Mouse (Mus musculus) embryonic facial prominence, embryonic 12.5 days (tissue): ENCODE results near the gene Cacna1c. TPM values are rescaled to one million over a fixed set of nuclear protein-coding genes. Genes with fewer than 3 reads are reported as not detected.

ENCODE experiments used
- ATAC-seq: fragments of 200-750 bp; cut with Nextera tagmentation; 2 replicates; pipeline ENCODE4 v1.8.0; 2017; ENCODE audit not compliant: insufficient number of reproducible peaks, insufficient read depth, low FRiP score, low TSS enrichment
- H3K27ac ChIP-seq: fragments of 300-500 bp; sonication (generic); 2 replicates; pipeline ENCODE4 v1.5.1; 2016; ENCODE audit warnings: mild to moderate bottlenecking
- H3K27me3 ChIP-seq: fragments of 300-500 bp; sonication (generic); 2 replicates; pipeline ENCODE4 v1.6.1; 2016; ENCODE audit warnings: mild to moderate bottlenecking, moderate library complexity
- H3K36me3 ChIP-seq: fragments of 300-500 bp; sonication (generic); 2 replicates; pipeline ENCODE4 v1.6.1; 2016; ENCODE audit warnings: mild to moderate bottlenecking
- H3K4me1 ChIP-seq: fragments of 300-500 bp; sonication (generic); 2 replicates; pipeline ENCODE4 v1.6.1; 2016
- H3K4me2 ChIP-seq: fragments of 300-500 bp; sonication (generic); replicated peaks from 2 replicates; pipeline ENCODE4 v1.6.1; 2016; ENCODE audit warnings: mild to moderate bottlenecking, moderate library complexity
- H3K4me3 ChIP-seq: fragments of 300-500 bp; sonication (generic); 2 replicates; pipeline ENCODE4 v1.5.1; 2016; ENCODE audit warnings: mild to moderate bottlenecking
- H3K9ac ChIP-seq: fragments of 300-500 bp; sonication (generic); 2 replicates; pipeline ENCODE4 v1.6.1; 2016; ENCODE audit warnings: mild to moderate bottlenecking, moderate library complexity
- H3K9me3 ChIP-seq: fragments of 300-500 bp; sonication (generic); 2 replicates; pipeline ENCODE4 v1.6.1; 2016; ENCODE audit warnings: mild to moderate bottlenecking, moderate library complexity
- WGBS: fragments of 180-500 bp; shearing (Covaris S2); methylation state at CpG from one replicate; pipeline ENCODE4 v1.1.7; 2016; 5-methylcytosine and 5-hydroxymethylcytosine counted together
- polyA plus RNA-seq: library from polyadenylated mRNA; unstranded; fragments of >200 nt; fragmentation: Nextera tagmentation; extraction: Ambion mirVana; gene quantifications from 2 replicates; pipeline ENCODE4 v1.2.1, GENCODE M21; 2016

The Cacna1c gene
- polyA plus RNA-seq, 1 experiment from 2014 or later, result 10.2 TPM

DNA sequence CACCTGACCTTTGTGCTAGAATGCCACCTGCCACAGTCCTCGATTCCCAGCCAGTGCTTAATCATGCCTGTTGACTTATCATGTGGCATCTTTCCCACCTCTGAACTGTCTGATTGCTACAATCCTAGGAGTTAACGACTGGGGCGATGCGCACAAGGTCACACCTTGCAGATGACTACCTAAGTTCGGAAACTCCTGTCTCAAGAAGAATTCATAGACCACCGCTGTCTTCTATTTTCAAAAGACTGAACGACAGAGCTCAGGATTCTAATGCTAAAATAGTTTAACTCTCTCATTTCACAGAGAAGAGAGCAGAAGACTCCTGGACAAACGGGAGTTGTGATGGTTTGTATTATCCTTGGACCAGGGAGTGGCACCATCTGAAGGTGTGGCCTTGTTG lies 426.4 kb downstream of the Cacna1c start:
- H3K27ac ChIP-seq, result no peak overlapping the region
- H3K4me3 ChIP-seq, result no peak overlapping the region
- no peak for ATAC-seq
- peaks cover 6% of the 10 kb centered on the region; the same call in 1 of the 2 replicates for H3K36me3 ChIP-seq
- no peaks in the 10 kb centered on the region for H3K4me1 ChIP-seq
- no peak overlapping the region for H3K9ac ChIP-seq
- H3K9me3 ChIP-seq, result peaks cover 2% of the 10 kb centered on the region; the same call in 1 of the 2 replicates
- WGBS, result 90% methylated on average over 8 of the region's 8 CpGs
- H3K27me3 ChIP-seq, result no peaks in the 10 kb centered on the region
- no peak overlapping the region for H3K4me2 ChIP-seq

DNA sequence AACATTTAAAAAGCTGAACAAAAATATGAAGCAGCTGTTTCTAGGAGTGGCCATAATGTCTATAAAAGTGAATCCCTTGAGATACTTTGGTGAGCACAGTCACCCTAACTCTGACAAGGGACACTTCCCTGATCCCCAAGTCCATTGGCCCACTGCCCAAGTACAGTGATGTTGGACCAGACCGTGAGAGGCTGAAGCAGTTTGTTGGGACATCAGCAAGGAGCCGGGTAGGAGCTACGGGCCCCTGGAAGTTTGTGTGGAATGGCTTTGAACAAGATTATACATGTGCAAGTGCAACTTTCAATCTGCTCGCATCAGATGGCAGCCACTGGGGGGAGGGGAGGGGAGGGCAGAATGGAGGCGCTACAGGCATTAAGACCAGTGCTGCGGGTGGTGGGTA lies 428.5 kb downstream of the Cacna1c start:
- H3K4me3 ChIP-seq, result no peak overlapping the region
- no peak for ATAC-seq
- WGBS, result 77% methylated on average over 6 of the region's 6 CpGs

GRCm38 (mm10) chr6:118765261-118765660 lies 431.0 kb downstream of the Cacna1c start:
- Histone ChIP-seq H3K4me2 (no peak overlapping the region), H3K27ac (no peak overlapping the region), H3K27me3 (no peaks in the 10 kb centered on the region), H3K36me3 (no peaks in the 10 kb centered on the region), H3K4me1 (no peaks in the 10 kb centered on the region), H3K4me3 (no peak overlapping the region), H3K9ac (no peak overlapping the region), H3K9me3 (no peaks in the 10 kb centered on the region)
- no peak for ATAC-seq
- 66% methylated on average over 1 of the region's 1 CpGs for WGBS

More for the DNA sequence above, 428.5 kb downstream of the Cacna1c start:
- H3K4me2 ChIP-seq, result no peak overlapping the region
- H3K9me3 ChIP-seq, result no peaks in the 10 kb centered on the region
- H3K9ac ChIP-seq, result no peak overlapping the region
- H3K27me3 ChIP-seq, result no peaks in the 10 kb centered on the region
- no peak overlapping the region for H3K27ac ChIP-seq
- H3K4me1 ChIP-seq, result no peaks in the 10 kb centered on the region
- no peaks in the 10 kb centered on the region for H3K36me3 ChIP-seq

GRCm38 (mm10) chr6:118759015-118759414 lies 437.2 kb downstream of the Cacna1c start:
- Histone ChIP-seq H3K4me1 (no peaks in the 10 kb centered on the region), H3K36me3 (0 out of 2 replicates have a peak, but pooled peaks cover 5% of the 10 kb centered on the region), H3K9me3 (no peaks in the 10 kb centered on the region), H3K27me3 (no peaks in the 10 kb centered on the region), H3K9ac (no peak overlapping the region), H3K4me3 (no peak overlapping the region), H3K4me2 (no peak overlapping the region), H3K27ac (no peak overlapping the region)
- 87% methylated on average over 5 of the region's 5 CpGs for WGBS
- no peak for ATAC-seq

DNA sequence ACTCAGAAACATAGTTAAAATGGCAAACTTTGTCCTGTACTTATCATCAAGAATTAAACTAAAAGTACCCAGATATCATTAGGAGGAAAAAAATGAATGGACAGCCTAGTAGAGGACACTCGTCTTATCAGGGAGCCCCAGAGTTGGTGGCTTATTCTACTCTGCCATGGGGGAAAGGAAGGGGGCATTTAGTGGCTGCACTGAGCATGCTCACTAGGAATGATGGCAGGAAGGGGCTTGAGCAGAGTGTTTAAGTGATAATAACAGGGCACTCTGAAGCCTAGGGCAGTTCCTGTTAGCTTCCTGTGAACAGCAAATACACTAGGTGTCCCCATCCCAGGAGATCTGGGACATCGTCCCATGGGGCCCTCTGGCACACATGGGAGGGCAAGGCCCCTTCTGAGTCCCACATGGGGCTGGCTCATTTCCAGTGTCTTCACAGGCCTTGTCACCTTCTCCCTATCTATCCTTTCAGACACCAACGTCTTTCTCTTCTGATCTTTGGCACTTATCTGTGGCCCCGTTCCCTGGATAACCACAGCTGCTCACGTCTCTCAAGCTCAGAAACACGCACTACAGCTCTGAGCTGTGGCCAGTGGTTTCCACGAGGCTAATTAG lies 437.8 kb downstream of the Cacna1c start:
- H3K27me3 ChIP-seq, result no peaks in the 10 kb centered on the region
- 74% methylated on average over 7 of the region's 7 CpGs for WGBS
- no peak overlapping the region for H3K27ac ChIP-seq
- H3K36me3 ChIP-seq, result 0 out of 2 replicates have a peak, but pooled peaks cover 5% of the 10 kb centered on the region
- no peaks in the 10 kb centered on the region for H3K4me1 ChIP-seq
- H3K4me3 ChIP-seq, result no peak overlapping the region
- H3K4me2 ChIP-seq, result no peak overlapping the region
- no peak for ATAC-seq
- H3K9me3 ChIP-seq, result no peaks in the 10 kb centered on the region
- H3K9ac ChIP-seq, result no peak overlapping the region

DNA sequence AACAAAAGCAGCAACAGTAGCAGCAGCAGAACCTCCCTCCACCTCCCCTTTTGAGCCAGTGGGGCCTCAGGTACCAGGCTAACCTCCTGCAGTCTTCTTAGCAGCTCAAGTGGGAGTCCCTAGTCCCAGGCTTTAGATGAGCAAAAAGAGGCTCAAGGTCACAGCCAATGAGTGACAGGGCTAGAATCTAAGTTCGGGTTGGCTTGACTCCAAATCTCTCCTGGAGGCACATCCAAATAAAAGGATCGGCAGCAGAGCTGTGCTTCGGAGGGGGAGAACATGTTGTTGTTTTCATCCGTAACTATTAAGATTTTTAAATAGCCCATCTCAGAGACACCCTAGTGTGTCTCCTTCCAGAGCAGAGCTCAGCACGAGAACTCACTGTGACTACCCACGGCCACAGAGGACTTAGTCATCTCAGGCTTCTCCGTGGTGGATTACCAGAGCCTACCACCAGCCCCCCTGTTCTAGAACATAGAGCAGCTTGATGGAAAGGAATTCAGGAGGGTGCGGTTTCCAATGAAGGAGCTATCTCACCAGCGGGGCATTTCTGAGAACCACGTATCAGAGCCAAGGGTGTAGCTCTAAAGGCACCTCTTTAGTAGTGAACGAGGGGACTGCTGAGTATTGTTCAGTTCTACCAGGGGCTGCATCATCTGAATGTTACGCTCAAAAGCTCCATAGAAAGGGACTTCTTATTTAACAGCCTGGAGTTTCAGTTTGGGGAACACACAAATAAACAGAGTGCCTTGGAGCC lies 438.5 kb downstream of the Cacna1c start:
- H3K27ac ChIP-seq, result no peak overlapping the region
- no peaks in the 10 kb centered on the region for H3K27me3 ChIP-seq
- H3K9ac ChIP-seq, result no peak overlapping the region
- no peak overlapping the region for H3K4me2 ChIP-seq
- 0 out of 2 replicates have a peak, but pooled peaks cover 5% of the 10 kb centered on the region for H3K36me3 ChIP-seq
- ATAC-seq, result no peak
- H3K4me1 ChIP-seq, result no peaks in the 10 kb centered on the region
- H3K4me3 ChIP-seq, result no peak overlapping the region
- 85% methylated on average over 12 of the region's 12 CpGs for WGBS
- no peaks in the 10 kb centered on the region for H3K9me3 ChIP-seq

- Histone ChIP-seq H3K27me3 (no peaks in the 10 kb centered on the region), H3K9ac (no peak overlapping the region), H3K4me1 (no peaks in the 10 kb centered on the region), H3K36me3 (0 out of 2 replicates have a peak, but pooled peaks cover 5% of the 10 kb centered on the region), H3K4me2 (no peak overlapping the region), H3K4me3 (no peak overlapping the region), H3K9me3 (no peaks in the 10 kb centered on the region), H3K27ac (no peak overlapping the region)
- no peak for ATAC-seq
- WGBS, result 54% methylated on average over 4 of the region's 4 CpGs
These were observed 439.7 kb downstream of the Cacna1c start for GRCm38 (mm10) chr6:118756511-118756910.

- WGBS, result 91% methylated on average over 5 of the region's 5 CpGs
- Histone ChIP-seq H3K4me2 (no peak overlapping the region), H3K36me3 (0 out of 2 replicates have a peak, but pooled peaks cover 5% of the 10 kb centered on the region), H3K4me1 (no peaks in the 10 kb centered on the region), H3K27ac (no peak overlapping the region), H3K9me3 (no peaks in the 10 kb centered on the region), H3K27me3 (no peaks in the 10 kb centered on the region), H3K9ac (no peak overlapping the region), H3K4me3 (no peak overlapping the region)
- no peak for ATAC-seq
These were observed 440.4 kb downstream of the Cacna1c start for GRCm38 (mm10) chr6:118755768-118756167.

DNA sequence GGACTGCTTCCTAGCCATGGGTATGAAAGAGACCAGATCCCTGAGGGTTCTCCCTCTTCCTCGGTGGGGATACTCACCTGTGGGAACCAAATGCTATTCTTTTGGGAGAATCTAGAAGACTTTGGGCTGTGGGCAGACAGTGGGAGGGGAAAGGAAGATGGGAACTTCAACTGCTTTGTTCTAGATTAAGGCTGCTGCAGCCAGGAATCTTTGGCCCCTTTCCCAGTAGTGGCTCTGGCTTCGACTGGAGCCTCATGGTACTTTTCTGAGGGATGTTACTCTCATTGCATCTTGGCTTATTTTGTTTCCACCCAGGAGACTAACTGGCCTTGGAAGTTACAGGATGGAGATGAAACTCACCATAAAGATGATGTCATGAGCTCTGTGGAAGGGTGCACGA lies 441.8 kb downstream of the Cacna1c start:
- Histone ChIP-seq H3K4me3 (no peak overlapping the region), H3K36me3 (0 out of 2 replicates have a peak, but pooled peaks cover 5% of the 10 kb centered on the region), H3K4me2 (no peak overlapping the region), H3K9me3 (no peaks in the 10 kb centered on the region), H3K27ac (no peak overlapping the region), H3K4me1 (no peaks in the 10 kb centered on the region), H3K27me3 (no peaks in the 10 kb centered on the region), H3K9ac (no peak overlapping the region)
- WGBS, result 82% methylated on average over 3 of the region's 3 CpGs
- no peak for ATAC-seq

DNA sequence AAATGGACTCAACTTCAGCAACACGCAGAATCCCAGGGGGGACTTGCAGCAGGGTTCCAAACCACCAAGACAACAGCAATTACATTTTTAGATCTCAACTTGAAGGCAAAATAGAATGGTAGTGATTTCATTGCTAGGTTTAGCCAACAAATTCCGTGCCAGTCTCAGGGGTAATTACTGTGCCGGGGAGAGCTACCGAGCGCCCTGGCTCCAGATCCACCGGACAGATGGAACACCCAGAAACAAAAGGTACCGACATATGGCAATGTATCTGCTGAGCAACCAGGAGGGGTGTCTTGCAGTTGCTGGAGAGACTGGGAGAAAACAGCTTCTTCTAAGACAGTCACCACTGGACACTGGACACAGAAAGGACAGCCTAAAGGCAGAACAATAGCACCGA lies 442.4 kb downstream of the Cacna1c start:
- H3K4me1 ChIP-seq, result no peaks in the 10 kb centered on the region
- 0 out of 2 replicates have a peak, but pooled peaks cover 5% of the 10 kb centered on the region for H3K36me3 ChIP-seq
- H3K4me3 ChIP-seq, result no peak overlapping the region
- WGBS, result 86% methylated on average over 8 of the region's 8 CpGs
- H3K9ac ChIP-seq, result no peak overlapping the region
- H3K4me2 ChIP-seq, result no peak overlapping the region
- no peak overlapping the region for H3K27ac ChIP-seq
- ATAC-seq, result no peak
- H3K9me3 ChIP-seq, result no peaks in the 10 kb centered on the region
- no peaks in the 10 kb centered on the region for H3K27me3 ChIP-seq

- Histone ChIP-seq H3K4me1 (no peaks in the 10 kb centered on the region), H3K4me2 (no peak overlapping the region), H3K4me3 (no peak overlapping the region), H3K9me3 (no peaks in the 10 kb centered on the region), H3K9ac (no peak overlapping the region), H3K36me3 (0 out of 2 replicates have a peak, but pooled peaks cover 5% of the 10 kb centered on the region), H3K27me3 (no peaks in the 10 kb centered on the region), H3K27ac (no peak overlapping the region)
- 78% methylated on average over 5 of the region's 5 CpGs for WGBS
- no peak for ATAC-seq
These were observed 443.2 kb downstream of the Cacna1c start for GRCm38 (mm10) chr6:118753064-118753463.

DNA sequence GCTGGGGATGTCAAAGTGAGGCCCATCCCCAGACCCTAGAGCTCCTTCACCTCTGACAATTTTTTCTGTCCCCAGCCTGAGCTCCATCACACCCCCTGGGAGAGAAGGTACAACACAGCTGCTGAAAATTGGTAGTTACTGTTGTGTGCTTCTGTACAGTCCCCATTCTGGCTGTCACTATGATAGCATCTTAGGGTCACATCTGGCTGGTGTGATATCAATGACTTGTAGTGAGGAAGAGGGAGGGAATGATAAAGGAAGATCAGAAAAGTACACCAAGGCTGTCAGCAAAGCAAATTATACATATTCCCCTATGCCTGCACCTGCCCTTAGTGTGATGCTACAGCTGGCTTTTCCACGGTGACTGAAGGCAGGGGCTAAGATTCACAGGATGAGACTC lies 446.9 kb downstream of the Cacna1c start:
- no peak overlapping the region for H3K4me3 ChIP-seq
- H3K27me3 ChIP-seq, result no peaks in the 10 kb centered on the region
- H3K4me1 ChIP-seq, result no peaks in the 10 kb centered on the region
- 90% methylated on average over 1 of the region's 1 CpGs for WGBS
- H3K4me2 ChIP-seq, result no peak overlapping the region
- no peaks in the 10 kb centered on the region for H3K9me3 ChIP-seq
- H3K36me3 ChIP-seq, result 0 out of 2 replicates have a peak, but pooled peaks cover 8% of the 10 kb centered on the region
- no peak overlapping the region for H3K9ac ChIP-seq
- no peak for ATAC-seq
- H3K27ac ChIP-seq, result no peak overlapping the region
